Mouse (Mus musculus): ENCODE measurements around the gene Shc3.
A peak's percentile ranks its signal among the peaks of the same experiment; 100 is the strongest.

DNA sequence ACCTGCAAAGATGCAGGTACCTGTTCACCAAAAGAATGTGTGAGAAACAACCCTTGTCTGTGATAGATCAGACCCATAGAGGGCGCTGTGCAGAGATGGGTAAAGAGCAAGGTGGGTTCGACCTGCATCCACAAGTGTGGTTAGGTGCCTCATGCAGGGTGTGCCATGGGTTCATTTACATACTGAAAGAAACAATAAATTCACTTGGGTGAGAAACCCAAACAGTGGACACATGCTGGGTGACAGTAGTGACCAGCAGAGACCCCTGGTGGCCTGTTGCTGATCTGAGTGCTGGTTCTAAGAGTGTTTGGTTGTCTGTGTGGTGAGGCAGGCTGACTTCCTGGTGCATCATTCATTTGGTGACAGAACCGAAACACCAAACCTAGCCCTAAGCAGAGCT is 155.8 kb downstream of the Shc3 start:
- TF ChIP-seq EP300 (optimal IDR thresholded peaks at IDR 0.05) (no peak), CTCF (IDR thresholded peaks at IDR 0.05; ENCODE audit: low read depth) (peak; percentile 68)
